Mouse (Mus musculus) stomach, embryonic 16.5 days (tissue): ENCODE data around the gene Bag2. TPM values are rescaled to one million over a fixed set of nuclear protein-coding genes. Genes with fewer than 3 reads are reported as not detected.

Experiments used
- ATAC-seq: fragments of 200-750 bp; cut with Nextera tagmentation; 2 replicates; pipeline ENCODE4 v1.8.0; 2017; ENCODE audit warnings: moderate number of reproducible peaks, moderate TSS enrichment; ENCODE audit not compliant: insufficient read depth, low FRiP score
- H3K27ac ChIP-seq: fragments of 300-500 bp; sonication (generic); 2 replicates; pipeline ENCODE4 v1.5.1; 2014; ENCODE audit warnings: low read length
- H3K27me3 ChIP-seq: fragments of 300-500 bp; sonication (generic); 2 replicates; pipeline ENCODE4 v1.6.1; 2014; ENCODE audit warnings: low read length, control low read depth, mixed read lengths; ENCODE audit not compliant: control insufficient read depth, insufficient read depth
- H3K36me3 ChIP-seq: fragments of 300-500 bp; sonication (generic); 2 replicates; pipeline ENCODE4 v1.6.1; 2014; ENCODE audit warnings: low read length; ENCODE audit not compliant: control insufficient read depth, insufficient read depth
- H3K4me1 ChIP-seq: fragments of 300-500 bp; sonication (generic); 2 replicates; pipeline ENCODE4 v1.6.1; 2014; ENCODE audit warnings: low read length, control low read depth, mixed read lengths; ENCODE audit not compliant: control insufficient read depth, insufficient read depth
- H3K4me2 ChIP-seq: fragments of 300-500 bp; sonication (generic); 2 replicates; pipeline ENCODE4 v1.6.1; 2014; ENCODE audit warnings: low read depth, low read length, mixed read lengths
- H3K4me3 ChIP-seq: fragments of 300-500 bp; sonication (generic); replicated peaks from 2 replicates; pipeline ENCODE4 v1.5.1; 2014; ENCODE audit warnings: mild to moderate bottlenecking, low read length
- H3K9ac ChIP-seq: fragments of 300-500 bp; sonication (generic); 2 replicates; pipeline ENCODE4 v1.6.1; 2014; ENCODE audit warnings: low read length
- H3K9me3 ChIP-seq: fragments of 300-500 bp; sonication (generic); replicated peaks from 2 replicates; pipeline ENCODE4 v1.6.1; 2016; ENCODE audit warnings: low read length, control low read depth; ENCODE audit not compliant: control insufficient read depth
- WGBS: fragments of 180-500 bp; shearing (Covaris S2); extraction: QIAGEN DNeasy Blood & Tissue Kit; methylation state at CpG from one replicate; pipeline ENCODE4 v1.1.7; 2014; 5-methylcytosine and 5-hydroxymethylcytosine counted together
- polyA plus RNA-seq: library from polyadenylated mRNA; unstranded; fragments of >200 nt; fragmentation: Nextera tagmentation; extraction: Ambion mirVana; gene quantifications from 2 replicates; pipeline ENCODE4 v1.2.1, GENCODE M21; 2015

Gene Bag2
- polyA plus RNA-seq, 1 experiment from 2014 or later = 82.4 TPM

- 28% methylated on average over 12 of the region's 12 CpGs for WGBS
- Histone ChIP-seq H3K9ac (no peak overlapping the region), H3K9me3 (no peaks in the 10 kb centered on the region), H3K27me3 (no peaks in the 10 kb centered on the region), H3K4me2 (no peak overlapping the region), H3K4me1 (no peaks in the 10 kb centered on the region), H3K27ac (no peak overlapping the region), H3K36me3 (peaks cover 3% of the 10 kb centered on the region; the same call in 1 of the 2 replicates), H3K4me3 (no peak overlapping the region)
- peak; percentile 72 for ATAC-seq
Observed at GRCm38 (mm10) chr1:33739302-33739701, 18.3 kb downstream of the Bag2 start.

DNA sequence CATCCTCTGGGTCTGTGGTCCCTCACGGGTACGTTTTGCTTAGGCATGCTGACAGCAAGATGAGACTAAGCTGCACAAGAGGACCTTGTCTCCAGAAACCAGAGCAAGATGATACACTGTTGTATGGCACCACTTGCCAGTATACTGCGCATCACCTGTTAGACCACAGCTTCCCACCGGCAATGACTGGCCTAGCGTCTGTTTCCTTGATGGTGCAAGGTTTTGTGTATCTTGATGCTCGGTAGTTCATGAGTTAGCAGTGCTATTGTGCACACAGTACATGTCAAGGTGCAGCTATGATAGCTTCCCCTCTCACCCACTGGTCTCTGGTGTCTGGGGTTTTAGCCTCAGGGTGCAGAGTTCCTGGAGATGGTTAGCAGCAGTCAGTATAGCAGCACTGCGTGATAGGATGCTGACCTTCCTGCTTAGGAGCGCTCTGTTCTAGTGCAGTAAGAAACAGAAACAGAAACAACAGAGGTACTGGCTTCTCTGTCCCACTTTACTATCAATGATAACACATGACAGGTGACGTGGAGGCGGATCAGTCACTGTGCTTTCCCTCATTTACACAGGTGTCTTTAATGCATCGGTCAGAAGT lies 18.8 kb downstream of the Bag2 start:
- WGBS = 80% methylated on average over 11 of the region's 11 CpGs
- Histone ChIP-seq H3K9me3 (no peaks in the 10 kb centered on the region), H3K27me3 (no peaks in the 10 kb centered on the region), H3K36me3 (peaks cover 3% of the 10 kb centered on the region; the same call in 1 of the 2 replicates), H3K9ac (no peak overlapping the region), H3K4me1 (no peaks in the 10 kb centered on the region), H3K27ac (no peak overlapping the region), H3K4me2 (no peak overlapping the region), H3K4me3 (no peak overlapping the region)
- no peak for ATAC-seq

DNA sequence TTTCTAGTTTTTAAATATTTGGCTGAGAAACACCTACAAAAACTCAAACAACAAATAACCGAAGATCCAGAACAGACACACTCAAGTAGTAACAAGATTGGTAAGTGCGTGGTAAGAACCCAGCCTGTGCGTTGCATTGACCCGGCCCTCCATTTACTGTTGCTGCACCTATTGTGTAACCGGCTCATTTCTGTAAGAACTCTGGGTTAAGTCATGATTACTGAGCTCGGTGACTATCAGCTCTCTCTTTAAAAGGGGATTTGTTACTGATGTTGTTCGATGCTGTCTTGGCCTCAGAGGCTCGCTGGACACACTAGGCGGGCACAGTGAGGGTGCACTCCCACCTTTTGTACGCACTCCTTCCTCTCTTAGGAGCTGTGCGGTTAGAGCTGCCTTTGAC lies 19.3 kb downstream of the Bag2 start:
- Histone ChIP-seq H3K27ac (no peak overlapping the region), H3K4me1 (no peaks in the 10 kb centered on the region), H3K9ac (no peak overlapping the region), H3K4me2 (no peak overlapping the region), H3K27me3 (no peaks in the 10 kb centered on the region), H3K36me3 (peaks cover 3% of the 10 kb centered on the region; the same call in 1 of the 2 replicates), H3K4me3 (no peak overlapping the region), H3K9me3 (no peaks in the 10 kb centered on the region)
- no peak for ATAC-seq
- 92% methylated on average over 11 of the region's 11 CpGs for WGBS

- ATAC-seq = no peak
- H3K36me3 ChIP-seq = peaks cover 3% of the 10 kb centered on the region; the same call in 1 of the 2 replicates
- H3K27ac ChIP-seq = no peak overlapping the region
- H3K27me3 ChIP-seq = no peaks in the 10 kb centered on the region
- no peak overlapping the region for H3K4me2 ChIP-seq
- no peaks in the 10 kb centered on the region for H3K4me1 ChIP-seq
- WGBS = 58% methylated on average over 5 of the region's 5 CpGs
- H3K4me3 ChIP-seq = no peak overlapping the region
- no peak overlapping the region for H3K9ac ChIP-seq
- H3K9me3 ChIP-seq = no peaks in the 10 kb centered on the region
Observed at GRCm38 (mm10) chr1:33734001-33734685, 23.5 kb downstream of the Bag2 start.

DNA sequence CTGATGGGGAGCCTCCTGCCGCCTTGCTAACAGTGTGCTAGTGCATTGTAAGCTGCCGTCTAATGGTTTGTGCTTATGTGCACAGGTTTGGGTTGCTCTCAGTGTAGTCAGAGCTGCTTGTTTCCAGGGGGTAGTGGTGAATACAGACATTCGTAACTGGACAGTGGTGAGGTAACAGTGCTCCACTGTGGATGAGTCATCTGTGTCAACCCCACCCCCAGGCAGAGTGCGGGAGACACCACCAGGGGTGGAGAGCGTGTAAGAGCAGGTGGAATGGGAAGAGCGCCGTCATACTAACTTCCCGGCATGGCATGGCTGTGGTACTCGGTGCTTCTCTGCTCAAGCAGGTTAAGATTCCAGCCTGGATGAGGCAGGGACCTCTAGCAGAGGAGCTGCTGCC lies 24.6 kb downstream of the Bag2 start:
- H3K4me1 ChIP-seq = no peaks in the 10 kb centered on the region
- H3K4me3 ChIP-seq = no peak overlapping the region
- no peak overlapping the region for H3K27ac ChIP-seq
- peaks cover 3% of the 10 kb centered on the region; the same call in 1 of the 2 replicates for H3K36me3 ChIP-seq
- WGBS = 87% methylated on average over 9 of the region's 9 CpGs
- no peak overlapping the region for H3K4me2 ChIP-seq
- H3K9ac ChIP-seq = no peak overlapping the region
- H3K9me3 ChIP-seq = no peaks in the 10 kb centered on the region
- ATAC-seq = peak; percentile 33; the same call in 1 of the 2 replicates
- H3K27me3 ChIP-seq = no peaks in the 10 kb centered on the region

- no peak; the same call in 1 of the 2 replicates for ATAC-seq
- H3K4me2 ChIP-seq = no peak overlapping the region
- no peak overlapping the region for H3K4me3 ChIP-seq
- no peaks in the 10 kb centered on the region for H3K9me3 ChIP-seq
- H3K27ac ChIP-seq = no peak overlapping the region
- no peaks in the 10 kb centered on the region for H3K4me1 ChIP-seq
- WGBS = 91% methylated on average over 5 of the region's 5 CpGs
- no peaks in the 10 kb centered on the region for H3K27me3 ChIP-seq
- H3K9ac ChIP-seq = no peak overlapping the region
- peaks cover 20% of the 10 kb centered on the region for H3K36me3 ChIP-seq
Observed at GRCm38 (mm10) chr1:33725086-33725485, 32.5 kb downstream of the Bag2 start.

DNA sequence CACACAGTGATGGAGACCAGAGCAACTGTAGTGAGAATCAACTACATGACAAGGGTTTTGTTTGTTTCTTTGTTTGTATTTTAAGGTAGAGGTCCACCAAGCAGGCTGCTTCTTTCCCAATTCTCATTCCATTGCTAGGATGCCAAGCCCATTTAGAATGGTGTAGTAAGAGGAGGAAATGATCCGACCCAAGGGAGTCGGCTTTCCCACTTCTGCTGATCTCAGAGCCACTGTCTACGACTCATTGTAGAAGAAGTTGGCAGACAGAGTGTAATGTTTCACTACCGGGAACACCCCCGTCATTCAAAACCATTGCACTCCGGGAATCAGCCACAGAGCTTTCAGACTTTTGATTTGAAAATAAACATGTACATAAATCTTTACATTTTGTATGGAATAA lies 33.1 kb downstream of the Bag2 start:
- H3K9ac ChIP-seq = no peak overlapping the region
- H3K27me3 ChIP-seq = no peaks in the 10 kb centered on the region
- no peaks in the 10 kb centered on the region for H3K9me3 ChIP-seq
- H3K36me3 ChIP-seq = peaks cover 20% of the 10 kb centered on the region
- no peak overlapping the region for H3K27ac ChIP-seq
- no peaks in the 10 kb centered on the region for H3K4me1 ChIP-seq
- no peak overlapping the region for H3K4me2 ChIP-seq
- H3K4me3 ChIP-seq = no peak overlapping the region
- 87% methylated on average over 6 of the region's 6 CpGs for WGBS
- no peak for ATAC-seq

GRCm38 (mm10) chr1:33721020-33721419 lies 36.6 kb downstream of the Bag2 start:
- WGBS = 82% methylated on average over 7 of the region's 7 CpGs
- ATAC-seq = no peak

GRCm38 (mm10) chr1:33720231-33720630 lies 37.4 kb downstream of the Bag2 start:
- Histone ChIP-seq H3K4me3 (peak overlapping the region; percentile 77), H3K9ac (peak overlapping the region; percentile 90), H3K27me3 (no peaks in the 10 kb centered on the region), H3K4me2 (peak overlapping the region; percentile 65), H3K36me3 (peaks cover 6% of the 10 kb centered on the region; the same call in 1 of the 2 replicates), H3K4me1 (no peaks in the 10 kb centered on the region), H3K27ac (peak overlapping the region; percentile 85), H3K9me3 (no peaks in the 10 kb centered on the region)
- WGBS = under 1% methylated on average over 41 of the region's 41 CpGs
- peak; percentile 63; the same call in 1 of the 2 replicates for ATAC-seq

More at GRCm38 (mm10) chr1:33721020-33721419, 36.6 kb downstream of the Bag2 start:
- H3K27ac ChIP-seq = no peak overlapping the region
- H3K36me3 ChIP-seq = peaks cover 13% of the 10 kb centered on the region; the same call in 1 of the 2 replicates
- no peak overlapping the region for H3K9ac ChIP-seq
- 0 out of 2 replicates have a peak overlapping the region, but pooled peaks have one; percentile 6 for H3K4me3 ChIP-seq
- peak overlapping the region; percentile 65 for H3K4me2 ChIP-seq
- H3K27me3 ChIP-seq = no peaks in the 10 kb centered on the region
- no peaks in the 10 kb centered on the region for H3K4me1 ChIP-seq
- no peaks in the 10 kb centered on the region for H3K9me3 ChIP-seq
